Mouse (Mus musculus) kidney, postnatal 10 days (tissue): ENCODE results near the gene Btnl9.
"Not testable (repeated sequence)": the region's sequence is repeated elsewhere in the genome, so short reads cannot be mapped to it uniquely, and the experiment has no call there.

ENCODE experiments used
- DNase-seq: peaks from one replicate; pipeline ENCODE4 v3.0.0; 2021; ENCODE audit warnings: mixed read lengths

Btnl9 gene

GRCm38 (mm10) chr11:49186955-49187488, at the start of gene Btnl9:
Gene Btnl9, minus strand, starts transcription at chr11:49187159.
- peak; percentile 13 for DNase-seq

GRCm38 (mm10) chr11:49235459-49236207, 48.7 kb upstream of the Btnl9 start:
- no peak for DNase-seq

DNA sequence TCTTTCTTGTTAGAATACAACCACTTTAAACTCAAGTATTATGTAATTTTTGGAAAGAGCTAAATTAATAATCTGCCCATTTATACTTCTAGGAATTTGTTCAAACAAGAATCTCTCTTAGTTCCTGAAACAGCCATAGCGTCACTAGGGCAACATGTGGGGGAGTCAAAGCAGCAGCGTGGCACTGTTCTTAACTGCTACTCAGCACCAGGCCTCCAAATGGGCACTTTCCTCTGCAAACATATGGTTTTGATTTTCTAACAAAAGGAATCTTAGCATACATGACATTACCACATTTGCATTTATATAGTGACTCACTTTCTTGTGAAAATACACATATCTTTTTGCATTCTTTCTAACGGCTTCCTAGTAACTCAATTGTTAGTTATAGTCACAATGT, 45.8 kb upstream of the Btnl9 start:
- no peak for DNase-seq

- no peak for DNase-seq
Measured at GRCm38 (mm10) chr11:49224455-49224854, 37.5 kb upstream of the Btnl9 start.

DNA sequence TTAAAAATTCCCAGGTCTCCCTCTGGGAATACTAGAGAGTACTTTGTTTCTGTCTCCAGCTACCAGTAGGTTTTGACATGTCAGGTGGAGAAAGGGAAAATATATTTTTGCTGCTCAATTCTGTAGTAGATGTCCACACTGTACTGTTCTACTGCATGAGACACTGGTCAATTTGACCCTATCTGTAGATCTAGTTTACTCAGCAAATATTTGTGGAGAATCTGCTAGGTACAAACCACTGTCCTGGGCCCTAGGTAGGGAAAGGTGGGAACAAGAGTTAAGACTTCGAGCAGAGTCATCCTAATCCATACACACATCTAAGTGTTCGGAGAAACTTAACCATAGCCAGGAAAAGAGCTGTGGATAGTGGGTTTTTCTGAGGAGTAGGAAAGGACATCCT, 32.3 kb upstream of the Btnl9 start:
- no peak for DNase-seq

GRCm38 (mm10) chr11:49213505-49213904, 26.5 kb upstream of the Btnl9 start:
- DNase-seq: no peak

GRCm38 (mm10) chr11:49212577-49212976, 25.6 kb upstream of the Btnl9 start:
- no peak for DNase-seq

DNA sequence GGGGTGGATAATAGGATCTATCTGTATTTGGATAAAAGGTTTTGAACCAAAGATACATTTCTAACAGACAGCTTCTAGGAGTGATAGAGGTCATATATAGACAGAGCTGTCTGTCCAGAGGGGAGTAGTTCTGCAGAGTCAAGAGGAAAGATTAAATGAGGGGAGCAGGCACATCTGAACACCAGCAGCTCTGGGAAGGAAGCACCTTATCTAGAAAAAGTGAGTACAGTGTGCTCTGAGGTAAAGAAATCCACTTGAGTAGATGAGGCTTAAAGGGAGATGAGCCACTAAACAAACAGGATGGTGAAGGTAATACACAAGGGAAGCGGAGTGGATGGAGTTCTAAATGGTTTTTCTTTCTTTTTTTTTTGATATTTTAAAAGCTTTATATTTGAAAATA, 20.5 kb upstream of the Btnl9 start:
- DNase-seq: no peak

DNA sequence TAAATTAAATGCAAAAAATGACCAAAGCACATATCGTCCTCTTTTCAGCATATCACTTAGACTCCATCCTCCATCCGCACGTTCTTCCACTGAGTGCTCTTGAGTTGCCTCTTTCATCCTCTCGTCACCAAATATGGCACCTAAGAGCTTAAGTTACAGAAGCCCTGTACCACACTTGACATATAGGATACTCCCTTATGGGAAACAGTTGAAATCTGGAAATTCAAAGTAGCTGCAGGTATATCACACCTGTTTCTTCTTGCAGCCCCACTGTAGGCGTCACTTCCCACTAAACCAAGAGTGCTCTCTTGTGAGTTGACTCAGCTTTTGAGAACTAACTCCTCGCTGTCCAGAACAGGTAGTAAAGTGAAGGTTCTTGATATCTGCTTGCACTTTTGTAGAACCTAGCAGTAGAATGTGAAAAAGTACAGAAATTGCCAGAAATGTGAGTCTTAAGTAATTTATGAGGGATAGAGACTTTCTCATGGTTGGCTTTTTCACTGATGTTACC, 18.2 kb upstream of the Btnl9 start:
- no peak for DNase-seq

GRCm38 (mm10) chr11:49203771-49204497, 17.0 kb upstream of the Btnl9 start:
- peak; percentile 55 for DNase-seq

DNA sequence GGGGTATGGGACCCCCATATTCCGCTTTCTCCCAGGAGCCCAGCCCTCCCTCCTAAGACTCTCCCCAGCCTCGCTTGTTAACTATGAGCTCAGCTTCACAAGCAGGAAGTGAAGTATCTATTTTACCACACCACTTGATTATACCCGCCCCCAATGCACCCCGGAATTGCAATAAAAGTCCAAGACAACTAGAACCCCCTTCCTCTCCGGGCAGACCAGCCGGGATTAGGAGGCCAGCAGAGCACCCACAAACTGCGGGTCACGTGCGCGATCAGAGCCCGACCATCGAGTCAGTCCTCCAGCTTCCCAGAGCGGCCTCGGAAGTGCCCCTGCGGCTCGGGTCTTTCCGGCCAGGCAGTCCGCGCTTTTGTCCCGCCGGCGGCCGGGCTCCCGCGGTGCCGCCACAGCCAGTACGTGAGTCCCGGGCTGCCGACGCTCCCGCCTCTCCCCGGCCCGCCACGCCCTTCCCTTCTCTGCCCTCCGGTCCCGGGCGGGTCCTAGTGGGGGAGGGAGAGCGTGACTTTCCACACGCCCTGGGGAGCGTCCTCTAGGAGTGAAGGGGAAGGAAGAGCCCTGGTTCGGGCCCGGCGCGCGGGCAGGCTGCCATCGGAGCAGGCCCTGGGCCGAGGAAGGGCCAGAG, 16.3 kb upstream of the Btnl9 start, which contains the start of gene Zfp62:
TSS of gene Zfp62 (plus strand) at position 164 of the 640 bp plus-strand sequence.
- DNase-seq: peak; percentile 97

GRCm38 (mm10) chr11:49202523-49203061, 15.6 kb upstream of the Btnl9 start:
- DNase-seq: peak; percentile 43

GRCm38 (mm10) chr11:49202071-49202470, 15.1 kb upstream of the Btnl9 start:
- DNase-seq: no peak

- DNase-seq: no peak
Measured at GRCm38 (mm10) chr11:49201142-49201541, 14.2 kb upstream of the Btnl9 start.

DNA sequence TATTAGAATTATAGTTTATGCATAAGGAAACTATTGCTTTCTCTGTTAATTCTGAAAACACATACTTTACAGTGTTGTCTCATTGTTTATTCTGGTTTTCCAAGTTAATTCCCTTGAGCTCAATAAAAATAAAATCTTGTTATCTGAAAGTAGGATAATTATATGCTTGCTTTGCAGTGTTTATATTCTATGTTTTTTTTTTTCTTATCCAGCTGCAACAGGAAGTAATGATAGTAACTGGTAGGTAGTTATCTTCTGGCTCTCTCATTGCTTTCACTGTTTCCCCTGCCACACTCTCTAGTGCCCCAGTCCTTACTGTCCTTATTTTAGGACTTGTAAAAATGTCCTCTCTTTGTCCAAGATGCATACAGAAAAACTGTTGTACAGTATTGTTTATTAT, 13.7 kb upstream of the Btnl9 start:
- no peak for DNase-seq

DNA sequence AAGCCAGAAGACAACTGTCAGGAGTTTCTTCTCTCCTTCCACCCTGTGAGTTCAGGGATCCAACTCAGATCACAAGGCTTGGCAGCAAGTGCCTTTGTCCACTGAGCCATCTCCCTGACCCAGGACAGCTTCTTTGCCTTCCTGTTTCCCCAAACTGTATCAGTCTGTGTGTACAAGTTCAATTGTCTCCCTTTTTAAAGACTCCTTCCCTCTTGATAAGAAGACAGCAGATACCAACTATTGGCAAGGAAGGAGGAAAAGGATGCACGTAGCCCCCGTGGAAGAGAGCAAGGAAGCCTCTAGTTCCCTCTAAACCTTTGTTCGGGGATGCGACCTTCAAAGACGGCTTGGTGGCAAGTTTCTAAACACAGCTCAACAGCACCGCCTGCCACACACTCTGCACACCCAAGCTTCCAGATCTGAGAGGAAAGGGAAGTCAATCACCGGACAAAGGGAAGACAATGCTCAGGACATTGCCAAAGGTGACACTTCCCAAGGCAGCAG, 8.9 kb upstream of the Btnl9 start:
- peak; percentile 48 for DNase-seq

GRCm38 (mm10) chr11:49194771-49195170, 7.8 kb upstream of the Btnl9 start:
- not testable (repeated sequence) for DNase-seq

- no peak for DNase-seq
Measured at GRCm38 (mm10) chr11:49191083-49191482, 4.1 kb upstream of the Btnl9 start.

- DNase-seq: peak; percentile 86
Measured at GRCm38 (mm10) chr11:49189737-49190136, 2.8 kb upstream of the Btnl9 start.

GRCm38 (mm10) chr11:49187701-49188100, 742 bp upstream of the Btnl9 start:
- no peak for DNase-seq

DNA sequence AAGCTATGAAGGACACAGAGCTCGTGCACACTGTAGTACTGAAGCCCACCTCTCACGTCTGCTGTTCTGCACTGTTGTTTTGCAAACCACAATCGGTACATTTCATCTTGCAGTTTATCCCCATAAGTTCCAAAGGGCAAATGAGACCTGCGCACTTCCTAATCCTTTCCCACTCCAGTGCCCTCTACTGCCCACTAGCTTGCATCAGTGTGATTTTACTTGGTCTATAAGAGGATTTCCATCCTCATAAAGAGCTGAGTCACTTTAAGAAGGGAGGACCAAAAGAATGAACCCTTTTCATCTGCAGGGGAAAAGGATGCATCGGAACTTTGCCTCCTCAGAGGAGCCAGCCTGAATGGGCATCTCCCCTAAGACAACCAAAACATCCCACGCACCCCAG, 507 bp downstream of the Btnl9 start:
- DNase-seq: peak; percentile 16

- no peak for DNase-seq
Measured at GRCm38 (mm10) chr11:49183172-49183571, 3.8 kb downstream of the Btnl9 start.
